ENCODE assay signal across 19 mouse cellular contexts in the genomic region with DNA sequence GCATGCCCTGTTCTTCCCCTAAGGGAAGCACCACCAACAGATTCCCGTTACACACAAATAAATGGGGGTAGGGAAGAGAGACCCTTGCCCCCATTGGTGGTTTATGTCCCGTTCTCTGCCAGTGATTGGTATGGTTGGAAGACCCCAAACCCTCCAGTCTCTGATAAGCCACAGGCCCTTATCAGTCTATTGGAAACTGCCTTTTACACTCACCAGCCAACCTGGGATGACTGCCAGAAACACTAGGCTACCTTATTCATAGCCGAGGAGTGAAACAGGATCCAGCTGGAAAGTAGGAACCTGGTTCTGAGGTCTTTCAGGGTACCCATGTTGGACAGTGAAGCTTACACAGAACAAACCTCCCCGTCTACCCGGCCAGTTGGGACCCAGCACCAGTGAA. TPM values are rescaled to one million over a fixed set of nuclear protein-coding genes. Genes with fewer than 3 reads are reported as not detected.
DNase-seq lines count a peak whose midpoint lies in the region; ATAC-seq lines count a peak whose summit lies in the region.
"Had no signal": no experiment of that assay in that cellular context is flagged by ENCODE, and none has a peak within 500 bp of the region (broad histone marks: within the 10 kb centered on the region; RNA-seq: fewer than 3 reads in every experiment).

No protein-coding gene starts in this region.

- peaks cover under 1% of the 10 kb centered on the region; the same call in 1 of the 2 replicates for H3K4me1 ChIP-seq in heart, embryonic 11.5 days (ENCODE audit: control insufficient read depth, insufficient read depth, low read length)

- intact Hi-C loops in heart, postnatal 36 days (cut with DNase I): no loop called here

- H3K4me2 ChIP-seq in heart, embryonic 11.5 days: no peak overlapping the region
- H3K4me2 ChIP-seq: forebrain, embryonic 12.5 days; heart, embryonic 15.5 days; hindbrain, embryonic 14.5 days; neural tube, embryonic 13.5 days had no signal

- DNase-seq in gastrocnemius, adult 18-20 months (ENCODE audit: low spot score): peak; percentile 29
- no peak for DNase-seq in gastrocnemius, postnatal 10 days
- DNase-seq in heart, postnatal 36 days: peak; percentile 12 to 20
- DNase-seq in 3T3-L1 (ENCODE audit: low read depth, low spot score) (peak; percentile 21), NIH3T3 (ENCODE audit: low read depth) (peak; percentile 59)
- no peak for DNase-seq in embryo, embryonic 11 days
- DNase-seq: cerebellum, postnatal 25 days; gastrocnemius, postnatal 14 days; lung, adult 2 months; midbrain, embryonic 14.5 days; right cerebral cortex, adult 18-20 months; thymus, postnatal 14 days had no signal

- no peaks in the 10 kb centered on the region for H3K9me3 ChIP-seq in heart, embryonic 11.5 days (replicated peaks; ENCODE audit: control insufficient read depth, low read length)
- H3K9me3 ChIP-seq: forebrain, embryonic 12.5 days; heart, embryonic 15.5 days; megakaryocyte, embryonic 14.5 days; neural tube, embryonic 13.5 days had no signal

- H3K27ac ChIP-seq in heart, embryonic 11.5 days (ENCODE audit: low read depth, low read length): no peak overlapping the region
- H3K27ac ChIP-seq: forebrain, embryonic 12.5 days; heart, embryonic 15.5 days; hindbrain, embryonic 14.5 days; neural tube, embryonic 13.5 days had no signal

- no peak overlapping the region for H3K4me3 ChIP-seq in heart, embryonic 11.5 days (ENCODE audit: low read depth, low read length)
- H3K4me3 ChIP-seq: forebrain, embryonic 12.5 days; heart, embryonic 15.5 days; megakaryocyte, embryonic 14.5 days; neural tube, embryonic 13.5 days had no signal

- no peaks in the 10 kb centered on the region for H3K27me3 ChIP-seq in heart, embryonic 11.5 days (ENCODE audit: control insufficient read depth, insufficient read depth, low read length)
- H3K27me3 ChIP-seq: forebrain, embryonic 12.5 days; heart, embryonic 15.5 days; neural tube, embryonic 13.5 days had no signal

- H3K9ac ChIP-seq in heart, embryonic 11.5 days (ENCODE audit: low read depth, low read length): no peak overlapping the region
- H3K9ac ChIP-seq: forebrain, embryonic 12.5 days; heart, embryonic 15.5 days; hindbrain, embryonic 14.5 days; neural tube, embryonic 13.5 days had no signal

- no peak for ATAC-seq in heart, embryonic 11.5 days (replicated peaks; ENCODE audit: insufficient number of reproducible peaks, low FRiP score, low TSS enrichment)
- ATAC-seq: activated CD4-positive, CD25-positive, alpha-beta regulatory T cell, adult 4 months had no signal

- 70% methylated on average over 5 of the region's 5 CpGs for WGBS in heart, embryonic 11.5 days (ENCODE audit: insufficient replicate concordance)

- H3K36me3 ChIP-seq in heart, embryonic 11.5 days (ENCODE audit: control insufficient read depth, insufficient read depth, low read length): no peaks in the 10 kb centered on the region
- H3K36me3 ChIP-seq: forebrain, embryonic 12.5 days; heart, embryonic 15.5 days; neural tube, embryonic 13.5 days had no signal

RNA-seq across cellular contexts. Expression of a gene that starts 4.2 kb away (rescaled TPM):
- 10 to 100 TPM; 11.3 to 11.5 TPM for total RNA-seq in gastrocnemius, adult 18-20 months (2021)
- 10 to 100 TPM; 13.1 to 16.1 TPM for total RNA-seq in gastrocnemius, postnatal 10 days (2021)
- 10 to 100 TPM; 11.9 to 13.4 TPM for total RNA-seq in heart, postnatal 36 days (2021)
- polyA plus RNA-seq in heart, embryonic 11.5 days (2014; fragmentation: Nextera tagmentation; extraction: Ambion mirVana): 15.4 and 18.9 TPM in 2 replicates

RNA-seq across cellular contexts. Expression of a gene that starts 43.8 kb away (rescaled TPM):
- 10 to 100 TPM; 13.8 to 17.7 TPM for total RNA-seq in gastrocnemius, adult 18-20 months (2021)
- 10 to 100 TPM; 11.1 to 13.2 TPM for total RNA-seq in gastrocnemius, postnatal 10 days (2021)
- 10 to 100 TPM; 10.8 to 13.3 TPM for total RNA-seq in heart, postnatal 36 days (2021)
- polyA plus RNA-seq in heart, embryonic 11.5 days (2014; fragmentation: Nextera tagmentation; extraction: Ambion mirVana): 2.3 and 3.1 TPM in 2 replicates

RNA-seq across cellular contexts. Expression of a gene that starts 59.2 kb away (rescaled TPM):
- total RNA-seq in gastrocnemius, adult 18-20 months (2021): 10 to 100 TPM; 71.6 to 73.4 TPM
- total RNA-seq in gastrocnemius, postnatal 10 days (2021): 10 to 100 TPM; 64.8 to 67.8 TPM
- 100 to 1,000 TPM; 161 to 177 TPM for total RNA-seq in heart, postnatal 36 days (2021)
- polyA plus RNA-seq in heart, embryonic 11.5 days (2014; fragmentation: Nextera tagmentation; extraction: Ambion mirVana): 219 and 233 TPM in 2 replicates

Comparison
In these comparisons a context has a peak if more than half of its experiments do, and no peak if none do; other contexts are left out.
1. DNase-seq: peak in gastrocnemius, adult 18-20 months (single experiment), heart, postnatal 36 days (2 of 2), 3T3-L1 (single experiment) and NIH3T3 (single experiment); none in gastrocnemius, postnatal 10 days (single experiment) and embryo, embryonic 11 days (single experiment).